8 mouse cellular contexts compared by ENCODE assay signal in the genomic region with DNA sequence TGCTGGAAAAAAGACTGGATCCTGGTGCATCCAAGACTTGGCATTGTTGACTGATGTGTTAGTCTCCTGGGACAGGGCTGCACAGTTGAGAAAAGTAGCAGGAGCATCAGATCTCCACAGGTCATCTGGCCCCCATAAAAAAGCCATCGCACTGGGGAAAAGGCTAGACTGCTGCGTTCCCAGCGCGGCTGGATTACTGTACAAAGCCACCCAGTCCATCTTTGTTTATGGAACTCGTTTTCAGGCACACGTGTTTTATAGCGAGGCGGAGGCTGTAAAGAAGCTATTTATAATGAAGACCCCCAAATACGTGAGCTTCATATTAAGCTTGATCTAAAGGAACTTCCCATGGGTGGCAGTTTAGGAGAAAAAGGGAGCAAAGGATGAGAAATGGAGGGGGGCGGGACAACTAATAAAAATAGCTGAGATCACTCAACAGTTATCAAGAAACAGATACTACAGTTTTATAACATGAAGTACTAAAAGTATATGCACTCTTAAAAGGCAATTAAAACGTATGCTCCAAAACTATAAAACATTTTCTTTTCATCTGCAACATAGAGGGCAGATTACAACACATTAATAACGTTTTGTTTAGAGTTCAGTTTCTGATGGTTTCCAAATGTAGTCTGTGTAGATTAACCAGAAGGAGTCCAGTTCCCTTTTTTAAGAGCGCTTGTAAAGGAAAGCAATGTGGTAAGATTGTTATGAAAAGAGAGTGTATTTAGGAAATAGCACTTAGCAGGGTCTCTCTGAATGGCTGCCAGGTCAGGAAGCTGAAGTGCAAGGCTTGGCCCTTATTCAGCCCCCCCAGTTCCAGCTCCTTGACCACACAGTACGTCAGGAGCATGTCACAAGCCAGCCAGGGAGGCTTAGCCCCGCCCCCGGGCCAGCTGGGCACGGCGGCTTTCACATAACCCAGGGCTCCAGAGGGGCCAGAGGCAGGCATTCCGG.
DNase-seq lines count a peak whose midpoint lies in the region; ATAC-seq and TF ChIP-seq lines count a peak whose summit lies in the region.

No protein-coding gene starts in this region.

- no peak for TF ChIP-seq POLR2A in limb, embryonic 14.5 days (IDR thresholded peaks at IDR 0.05; ENCODE audit: borderline replicate concordance, extremely low read depth, insufficient read depth, insufficient read length)

- 0 out of 2 replicates have a peak overlapping the region, but pooled peaks have one; percentile 3 for H3K4me3 ChIP-seq in E14TG2a.4 (replicated peaks; ENCODE audit: low read length)
- no peak overlapping the region for H3K4me3 ChIP-seq in embryonic facial prominence, embryonic 15.5 days (replicated peaks)
- peak overlapping the region; percentile 2; the same call in 1 of the 2 replicates for H3K4me3 ChIP-seq in limb, embryonic 14.5 days (replicated peaks; ENCODE audit: low read length)
- no peak overlapping the region for H3K4me3 ChIP-seq in midbrain, postnatal 0 days (ENCODE audit: low read depth, low read length)

- 0 out of 2 replicates have a peak, but pooled peaks have one; percentile 56 for ATAC-seq in embryonic facial prominence, embryonic 15.5 days (ENCODE audit: insufficient number of reproducible peaks, low FRiP score, low TSS enrichment, low read depth)
- ATAC-seq in limb, embryonic 14.5 days (ENCODE audit: low FRiP score, low read depth) = peak; percentile 78
- no peak for ATAC-seq in midbrain, postnatal 0 days (ENCODE audit: low FRiP score)

- TF ChIP-seq CTCF in E14TG2a.4 (conservative IDR thresholded peaks at IDR 0.05; ENCODE audit: low read length) = no peak
- TF ChIP-seq CTCF in midbrain, postnatal 0 days (IDR thresholded peaks at IDR 0.05) = no peak

- no peak overlapping the region for H3K27ac ChIP-seq in embryonic facial prominence, embryonic 15.5 days (replicated peaks)
- no peak overlapping the region for H3K27ac ChIP-seq in limb, embryonic 14.5 days (replicated peaks; ENCODE audit: low read depth, low read length)
- H3K27ac ChIP-seq in midbrain, postnatal 0 days (ENCODE audit: low read depth, low read length) = no peak overlapping the region

- intact Hi-C loops in heart, postnatal 36 days (cut with DNase I) = loop anchor here (5.0 kb wide), 2 partner anchors 109 to 191 kb away; no protein-coding TSS in a partner anchor

- H3K27me3 ChIP-seq in E14TG2a.4 (ENCODE audit: insufficient read depth, low read length) = peaks cover 12% of the 10 kb centered on the region; the same call in 1 of the 2 replicates
- H3K27me3 ChIP-seq in embryonic facial prominence, embryonic 15.5 days = no peaks in the 10 kb centered on the region
- H3K27me3 ChIP-seq in limb, embryonic 14.5 days (ENCODE audit: control insufficient read depth, insufficient read depth, low read length) = peaks cover 62% of the 10 kb centered on the region
- 0 out of 2 replicates have a peak, but pooled peaks cover 3% of the 10 kb centered on the region for H3K27me3 ChIP-seq in midbrain, postnatal 0 days (ENCODE audit: insufficient read depth, low read length)

- no peaks in the 10 kb centered on the region for H3K9me3 ChIP-seq in E14TG2a.4 (ENCODE audit: low read length)
- H3K9me3 ChIP-seq in embryonic facial prominence, embryonic 15.5 days (replicated peaks) = no peaks in the 10 kb centered on the region
- H3K9me3 ChIP-seq in limb, embryonic 14.5 days (ENCODE audit: control insufficient read depth, low read length) = no peaks in the 10 kb centered on the region
- no peaks in the 10 kb centered on the region for H3K9me3 ChIP-seq in midbrain, postnatal 0 days (ENCODE audit: low read length)

- peaks cover 29% of the 10 kb centered on the region for H3K4me1 ChIP-seq in E14TG2a.4 (replicated peaks; ENCODE audit: low read depth, low read length)
- H3K4me1 ChIP-seq in embryonic facial prominence, embryonic 15.5 days = peaks cover 25% of the 10 kb centered on the region
- peaks cover 32% of the 10 kb centered on the region for H3K4me1 ChIP-seq in limb, embryonic 14.5 days (ENCODE audit: control insufficient read depth, insufficient read depth, low read length)
- no peaks in the 10 kb centered on the region; the same call in 1 of the 2 replicates for H3K4me1 ChIP-seq in midbrain, postnatal 0 days (ENCODE audit: insufficient read depth, low read length)

- H3K9ac ChIP-seq in embryonic facial prominence, embryonic 15.5 days = no peak overlapping the region
- no peak overlapping the region for H3K9ac ChIP-seq in limb, embryonic 14.5 days (ENCODE audit: low read depth, low read length, severe bottlenecking)
- no peak overlapping the region for H3K9ac ChIP-seq in midbrain, postnatal 0 days (replicated peaks; ENCODE audit: low read length, poor library complexity, severe bottlenecking)

- no peaks in the 10 kb centered on the region for H3K36me3 ChIP-seq in E14TG2a.4 (ENCODE audit: insufficient read depth, low read length)
- no peaks in the 10 kb centered on the region for H3K36me3 ChIP-seq in embryonic facial prominence, embryonic 15.5 days
- no peaks in the 10 kb centered on the region for H3K36me3 ChIP-seq in limb, embryonic 14.5 days (ENCODE audit: control insufficient read depth, insufficient read depth, low read length)
- no peaks in the 10 kb centered on the region for H3K36me3 ChIP-seq in midbrain, postnatal 0 days (ENCODE audit: insufficient read depth, low read length)

- 44% methylated on average over 19 of the region's 19 CpGs for WGBS in embryonic facial prominence, embryonic 15.5 days
- 15% methylated on average over 19 of the region's 19 CpGs for WGBS in limb, embryonic 14.5 days
- WGBS in midbrain, postnatal 0 days = 58% methylated on average over 19 of the region's 19 CpGs

- DNase-seq in embryo, embryonic 10 days (ENCODE audit: low spot score) = peak; percentile 64
- no peak for DNase-seq in embryo, embryonic 9.5 days (ENCODE audit: extremely low spot score)
- DNase-seq in heart, postnatal 36 days = peak; percentile 69 to 72
- peak; percentile 73 for DNase-seq in limb, embryonic 14.5 days (ENCODE audit: low spot score)
- DNase-seq in midbrain, postnatal 0 days (ENCODE audit: low spot score) = peak; percentile 38
- peak; percentile 70 for DNase-seq in urinary bladder, postnatal 4 days (ENCODE audit: low spot score in 2 of 2)

- 0 out of 2 replicates have a peak overlapping the region, but pooled peaks have one; percentile 12 for H3K4me2 ChIP-seq in embryonic facial prominence, embryonic 15.5 days (replicated peaks)
- peak overlapping the region; percentile 19; the same call in 1 of the 2 replicates for H3K4me2 ChIP-seq in limb, embryonic 14.5 days (replicated peaks; ENCODE audit: low read depth, low read length, severe bottlenecking)
- no peak overlapping the region for H3K4me2 ChIP-seq in midbrain, postnatal 0 days (ENCODE audit: low read depth, low read length, poor library complexity, severe bottlenecking)

Comparison
In these comparisons a context has a peak if more than half of its experiments do, and no peak if none do; other contexts are left out.
1. H3K4me3 ChIP-seq: peak in E14TG2a.4 (single experiment) and limb, embryonic 14.5 days (single experiment); none in embryonic facial prominence, embryonic 15.5 days (single experiment) and midbrain, postnatal 0 days (single experiment).